Mouse (Mus musculus): ENCODE results near the gene Cd69.

- TF ChIP-seq CTCF (IDR thresholded peaks at IDR 0.05; ENCODE audit: control insufficient read depth, insufficient read depth, low read length) (no peak), POLR2A (IDR thresholded peaks at IDR 0.05; ENCODE audit: borderline replicate concordance, control insufficient read depth, low read depth, low read length) (0 out of 2 replicates have a peak, but pooled peaks have one; percentile 38)
These were observed 42.4 kb downstream of the Cd69 start for GRCm38 (mm10) chr6:129232842-129233205.
